Mouse (Mus musculus) bone marrow, adult 2 months (tissue): ENCODE measurements around the gene Meox1. TPM values are rescaled to one million over a fixed set of nuclear protein-coding genes. Genes with fewer than 3 reads are reported as not detected.

ENCODE experiments used
- H3K27ac ChIP-seq: fragments of 200-500 bp; 2 replicates; pipeline ENCODE4 v1.5.1; 2012; ENCODE audit warnings: low read depth, mild to moderate bottlenecking, control low read depth, inconsistent platforms, low read length; ENCODE audit not compliant: control insufficient read depth, poor library complexity, insufficient read depth
- H3K4me1 ChIP-seq: fragments of 200-500 bp; 2 replicates; pipeline ENCODE4 v1.6.1; 2011; ENCODE audit warnings: low read length; ENCODE audit not compliant: control insufficient read depth, insufficient read depth
- H3K4me3 ChIP-seq: fragments of 200-500 bp; replicated peaks from 2 replicates; pipeline ENCODE3; 2011; ENCODE audit warnings: mild to moderate bottlenecking, low read depth, low read length, control low read depth; ENCODE audit not compliant: control insufficient read depth
- CTCF ChIP-seq: fragments of 200-500 bp; IDR thresholded peaks from 2 replicates; pipeline ENCODE4 v1.5.1; 2011; ENCODE audit warnings: low read length, control low read depth; ENCODE audit not compliant: control insufficient read depth, insufficient read depth
- POLR2A ChIP-seq: fragments of 200-500 bp; IDR thresholded peaks from 2 replicates; pipeline ENCODE4 v1.6.1; 2011; ENCODE audit warnings: low read depth, mild to moderate bottlenecking, control low read depth, low read length, borderline replicate concordance; ENCODE audit not compliant: control insufficient read depth
- WGBS: fragments of 180-500 bp; shearing (Covaris S2); methylation state at CpG from one replicate; pipeline ENCODE4 v1.1.7; 2018; 5-methylcytosine and 5-hydroxymethylcytosine counted together
- polyA plus RNA-seq: library from polyadenylated mRNA; stranded (reverse); fragments of >200 nt; gene quantifications from 2 replicates; pipeline ENCODE4 v1.2.4, GENCODE M21; 2011; ENCODE audit warnings: low replicate concordance; ENCODE audit not compliant: missing spikeins, insufficient read depth, insufficient read length

The Meox1 gene
- polyA plus RNA-seq, 1 experiment = not detected

- TF ChIP-seq CTCF = no peak
- no peak for TF ChIP-seq POLR2A
- Histone ChIP-seq H3K4me1 (no peaks in the 10 kb centered on the region), H3K27ac (no peak overlapping the region), H3K4me3 (no peak overlapping the region)
- WGBS = 70% methylated on average over 10 of the region's 10 CpGs
These were observed 64.1 kb downstream of the Meox1 start for GRCm38 (mm10) chr11:101830112-101830511.

GRCm38 (mm10) chr11:101828718-101829117 is 65.5 kb downstream of the Meox1 start:
- TF ChIP-seq CTCF (no peak), POLR2A (no peak)
- H3K27ac ChIP-seq = no peak overlapping the region
- H3K4me3 ChIP-seq = no peak overlapping the region
- no peaks in the 10 kb centered on the region for H3K4me1 ChIP-seq
- 79% methylated on average over 4 of the region's 4 CpGs for WGBS

Other genes with a start within 250 kb of the Meox1 start
- gene Arl4d, start 228.8 kb downstream of the Meox1 start, polyA plus RNA-seq = 0.93 and 5.5 TPM in 2 replicates
- 12.8 and 16.5 TPM in 2 replicates for gene Dhx8, start 161.5 kb downstream of the Meox1 start, polyA plus RNA-seq
- gene Etv4, start 109.0 kb downstream of the Meox1 start, polyA plus RNA-seq = 1.9 and 8.4 TPM in 2 replicates
- not detected in 2 replicates for gene Sost, start 72.6 kb upstream of the Meox1 start, polyA plus RNA-seq
- gene Cfap97d1, start 89.9 kb upstream of the Meox1 start, polyA plus RNA-seq = not detected in 2 replicates
- gene Dusp3, start 92.6 kb upstream of the Meox1 start, polyA plus RNA-seq = 8.2 and 15.2 TPM in 2 replicates
- gene Mpp3, start 134.1 kb upstream of the Meox1 start, polyA plus RNA-seq = not detected in 2 replicates
- 5.0 and 5.8 TPM in 2 replicates for gene Cd300lg, start 147.1 kb upstream of the Meox1 start, polyA plus RNA-seq
- gene Mpp2, start 194.1 kb upstream of the Meox1 start, polyA plus RNA-seq = 11.9 and 18.2 TPM in 2 replicates
- not detected in 2 replicates for gene Ppy, start 206.9 kb upstream of the Meox1 start, polyA plus RNA-seq
- not detected in 2 replicates for gene Pyy, start 213.5 kb upstream of the Meox1 start, polyA plus RNA-seq